Mouse (Mus musculus) myocyte (in vitro differentiated cells): ENCODE results near the gene Myo18b. TPM values are rescaled to one million over a fixed set of nuclear protein-coding genes. Genes with fewer than 3 reads are reported as not detected.

Experiments used
- H3K27me3 ChIP-seq: one replicate; pipeline ENCODE4 v1.6.1; 2011; ENCODE audit not compliant: control insufficient read depth, insufficient read depth, insufficient read length
- H3K36me3 ChIP-seq: one replicate; pipeline ENCODE4 v1.6.1; 2011; ENCODE audit not compliant: control insufficient read depth, insufficient read depth
- H3K4me2 ChIP-seq: one replicate; pipeline ENCODE4 v1.6.1; 2011; ENCODE audit warnings: low read depth, control low read depth
- H3K4me3 ChIP-seq: one replicate; pipeline ENCODE4 v1.5.1; 2011; ENCODE audit warnings: mild to moderate bottlenecking, control low read depth, moderate library complexity
- H3K79me2 ChIP-seq: one replicate; pipeline ENCODE4 v1.6.1; 2011; ENCODE audit not compliant: control insufficient read depth, insufficient read depth
- H3ac ChIP-seq: one replicate; pipeline ENCODE4 v1.6.1; 2011; ENCODE audit not compliant: control insufficient read depth, insufficient read length
- CEBPB ChIP-seq: IDR thresholded peaks from 2 replicates; pipeline ENCODE4 v1.6.1; 2011; ENCODE audit warnings: mild to moderate bottlenecking, moderate library complexity; ENCODE audit not compliant: poor library complexity, insufficient read depth, severe bottlenecking
- E2F4 ChIP-seq: IDR thresholded peaks from one replicate; pipeline ENCODE4 v1.6.1; 2011; ENCODE audit warnings: mild to moderate bottlenecking, control low read depth, moderate library complexity; ENCODE audit not compliant: insufficient read depth
- MAX ChIP-seq: IDR thresholded peaks from one replicate; pipeline ENCODE4 v1.6.1; 2011; ENCODE audit warnings: low read depth, mild to moderate bottlenecking, control low read depth
- MYOD1 ChIP-seq, 3 experiments: IDR thresholded peaks; one replicate each; pipeline ENCODE4 v1.6.1; 2011; ENCODE audit warnings: control low read depth in 2 of 3, low read depth in 2 of 3, mild to moderate bottlenecking in 2 of 3, moderate library complexity in 1 of 3; ENCODE audit not compliant: insufficient read length in 2 of 3, control insufficient read depth in 1 of 3
- MYOG ChIP-seq, 3 experiments: IDR thresholded peaks; one replicate each; pipeline ENCODE4 v1.6.1; 2011; ENCODE audit warnings: control low read depth in 2 of 3, low read depth in 2 of 3, mild to moderate bottlenecking in 2 of 3; ENCODE audit not compliant: insufficient read length in 2 of 3, control insufficient read depth in 1 of 3, insufficient read depth in 1 of 3
- POLR2A ChIP-seq: IDR thresholded peaks from one replicate; pipeline ENCODE4 v1.6.1; 2011; ENCODE audit warnings: low read depth, mild to moderate bottlenecking, control low read depth, moderate library complexity; ENCODE audit not compliant: insufficient read length
- POLR2AphosphoS2 ChIP-seq: IDR thresholded peaks from one replicate; pipeline ENCODE4 v1.6.1; 2011; ENCODE audit warnings: low read depth, control low read depth; ENCODE audit not compliant: insufficient read length
- REST ChIP-seq: IDR thresholded peaks from one replicate; pipeline ENCODE4 v1.6.1; 2011; ENCODE audit warnings: mild to moderate bottlenecking, control low read depth, moderate library complexity; ENCODE audit not compliant: insufficient read depth, insufficient read length
- SRF ChIP-seq: IDR thresholded peaks from one replicate; pipeline ENCODE4 v1.6.1; 2011; ENCODE audit warnings: low read depth; ENCODE audit not compliant: control insufficient read depth, insufficient read length
- TCF12 ChIP-seq: IDR thresholded peaks from one replicate; pipeline ENCODE4 v1.6.1; 2011; ENCODE audit warnings: mild to moderate bottlenecking, control low read depth; ENCODE audit not compliant: poor library complexity, insufficient read depth, severe bottlenecking
- TCF3 ChIP-seq: IDR thresholded peaks from one replicate; pipeline ENCODE4 v1.6.1; 2011; ENCODE audit warnings: low read depth, control low read depth; ENCODE audit not compliant: insufficient read length
- USF1 ChIP-seq: IDR thresholded peaks from one replicate; pipeline ENCODE4 v1.6.1; 2011; ENCODE audit warnings: low read depth, mild to moderate bottlenecking, control low read depth, moderate library complexity
- polyA plus RNA-seq: library from polyadenylated mRNA; unstranded; fragments of >200 nt; fragmentation: generic; extraction: Trizol; gene quantifications from one replicate; pipeline ENCODE4 v1.2.1, GENCODE M21; 2012; ENCODE audit warnings: missing spikeins

Myo18b gene
- polyA plus RNA-seq, 1 experiment = 1.6 TPM

DNA sequence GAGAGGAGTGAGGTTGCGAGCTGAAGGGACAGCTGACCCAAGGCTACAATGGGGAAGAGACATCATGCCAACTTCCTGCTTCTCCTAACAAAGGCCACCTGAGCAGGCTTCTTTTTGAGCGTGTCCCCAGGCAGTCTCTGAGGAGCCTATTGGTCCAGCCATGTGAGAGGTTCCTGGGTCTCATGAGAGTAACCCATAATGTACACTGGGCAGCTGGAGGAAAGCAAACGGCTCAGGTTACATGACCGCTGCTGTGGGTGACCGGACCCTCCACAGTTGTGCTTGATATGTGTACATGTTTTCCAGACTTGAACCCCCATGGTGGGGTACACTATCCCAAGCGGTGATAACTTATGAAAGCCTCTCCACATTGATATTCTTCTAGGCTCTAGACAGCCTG, 11.3 kb upstream of the Myo18b start:
- no peak for TF ChIP-seq USF1
- TF ChIP-seq TCF12 = no peak
- TF ChIP-seq MYOG (IDR thresholded peaks at IDR 0.05; ENCODE audit: control insufficient read depth in 1 of 3, insufficient read depth in 1 of 3, insufficient read length in 2 of 3, low read depth in 2 of 3) = no peak
- TF ChIP-seq CEBPB = no peak
- TF ChIP-seq REST = no peak
- H3K27me3 ChIP-seq = no peaks in the 10 kb centered on the region
- no peak overlapping the region for H3ac ChIP-seq
- no peak overlapping the region for H3K4me3 ChIP-seq
- no peaks in the 10 kb centered on the region for H3K36me3 ChIP-seq
- no peaks in the 10 kb centered on the region for H3K79me2 ChIP-seq
- H3K4me2 ChIP-seq = no peak overlapping the region

GRCm38 (mm10) chr5:112893462-112894060, 2.6 kb downstream of the Myo18b start:
- Histone ChIP-seq H3K27me3 (no peaks in the 10 kb centered on the region), H3K79me2 (no peaks in the 10 kb centered on the region), H3K4me3 (no peak overlapping the region), H3ac (no peak overlapping the region), H3K36me3 (no peaks in the 10 kb centered on the region), H3K4me2 (no peak overlapping the region)
- TF ChIP-seq SRF (no peak), MYOD1 (IDR thresholded peaks at IDR 0.05; ENCODE audit: control insufficient read depth in 1 of 3, insufficient read length in 2 of 3, low read depth in 2 of 3) (no peak), POLR2A (no peak), TCF12 (no peak), REST (no peak), USF1 (no peak), POLR2AphosphoS2 (no peak)

DNA sequence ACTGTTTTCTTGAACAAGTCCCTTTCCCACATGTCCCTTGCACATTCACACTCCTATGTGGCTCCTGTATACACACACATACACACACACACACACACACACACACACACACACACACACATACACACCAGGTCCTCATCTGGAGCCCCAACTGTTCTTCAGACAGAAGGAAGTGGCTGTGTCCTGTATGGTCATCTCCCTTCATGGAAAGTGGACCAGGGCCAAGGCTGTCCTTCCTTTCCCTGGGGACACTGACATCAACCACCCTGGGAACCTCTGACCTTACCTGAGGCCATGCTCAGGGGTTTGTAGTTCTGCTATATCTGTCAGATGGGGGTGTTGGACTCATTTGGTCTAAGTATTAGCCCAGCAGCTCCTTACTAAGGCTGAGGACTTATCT, 3.8 kb downstream of the Myo18b start:
- Histone ChIP-seq H3K36me3 (no peaks in the 10 kb centered on the region), H3K27me3 (no peaks in the 10 kb centered on the region), H3ac (no peak overlapping the region), H3K4me2 (no peak overlapping the region), H3K4me3 (no peak overlapping the region), H3K79me2 (no peaks in the 10 kb centered on the region)
- TF ChIP-seq REST (no peak), SRF (no peak), E2F4 (no peak), MAX (no peak), MYOD1 (IDR thresholded peaks at IDR 0.05; ENCODE audit: control insufficient read depth in 1 of 3, insufficient read length in 2 of 3, low read depth in 2 of 3) (no peak), POLR2AphosphoS2 (no peak), TCF12 (no peak), POLR2A (no peak), TCF3 (no peak), CEBPB (no peak), USF1 (no peak), MYOG (IDR thresholded peaks at IDR 0.05; ENCODE audit: control insufficient read depth in 1 of 3, insufficient read depth in 1 of 3, insufficient read length in 2 of 3, low read depth in 2 of 3) (no peak)

DNA sequence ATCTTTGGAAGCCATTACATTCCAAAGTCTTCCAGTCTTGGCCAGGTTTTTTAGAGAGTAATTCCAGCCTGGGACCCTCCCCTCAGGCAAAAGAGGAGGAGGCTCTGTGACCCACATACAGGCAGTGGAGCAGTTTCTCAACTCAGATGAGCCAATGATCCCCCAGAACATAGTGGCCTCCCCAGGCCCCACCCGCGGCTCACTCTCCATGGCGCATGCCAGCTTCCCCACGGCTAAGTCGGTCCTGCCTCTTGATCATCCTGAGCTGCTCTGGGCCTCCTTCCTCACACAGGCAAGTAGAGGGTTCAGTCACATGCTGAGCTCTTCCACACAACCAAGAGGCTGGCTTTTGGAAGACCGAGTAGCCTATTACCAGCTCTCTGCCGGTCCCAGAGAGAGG, 7.5 kb downstream of the Myo18b start:
- H3K79me2 ChIP-seq = no peaks in the 10 kb centered on the region
- TF ChIP-seq POLR2A (no peak), REST (no peak), SRF (no peak), MYOD1 (IDR thresholded peaks at IDR 0.05; ENCODE audit: control insufficient read depth in 1 of 3, insufficient read length in 2 of 3, low read depth in 2 of 3) (no peak), TCF3 (no peak), POLR2AphosphoS2 (no peak), USF1 (no peak), E2F4 (no peak), CEBPB (no peak), TCF12 (no peak), MAX (no peak)
- H3ac ChIP-seq = no peak overlapping the region
- H3K27me3 ChIP-seq = no peaks in the 10 kb centered on the region
- no peaks in the 10 kb centered on the region for H3K36me3 ChIP-seq
- no peak overlapping the region for H3K4me3 ChIP-seq
- H3K4me2 ChIP-seq = no peak overlapping the region

DNA sequence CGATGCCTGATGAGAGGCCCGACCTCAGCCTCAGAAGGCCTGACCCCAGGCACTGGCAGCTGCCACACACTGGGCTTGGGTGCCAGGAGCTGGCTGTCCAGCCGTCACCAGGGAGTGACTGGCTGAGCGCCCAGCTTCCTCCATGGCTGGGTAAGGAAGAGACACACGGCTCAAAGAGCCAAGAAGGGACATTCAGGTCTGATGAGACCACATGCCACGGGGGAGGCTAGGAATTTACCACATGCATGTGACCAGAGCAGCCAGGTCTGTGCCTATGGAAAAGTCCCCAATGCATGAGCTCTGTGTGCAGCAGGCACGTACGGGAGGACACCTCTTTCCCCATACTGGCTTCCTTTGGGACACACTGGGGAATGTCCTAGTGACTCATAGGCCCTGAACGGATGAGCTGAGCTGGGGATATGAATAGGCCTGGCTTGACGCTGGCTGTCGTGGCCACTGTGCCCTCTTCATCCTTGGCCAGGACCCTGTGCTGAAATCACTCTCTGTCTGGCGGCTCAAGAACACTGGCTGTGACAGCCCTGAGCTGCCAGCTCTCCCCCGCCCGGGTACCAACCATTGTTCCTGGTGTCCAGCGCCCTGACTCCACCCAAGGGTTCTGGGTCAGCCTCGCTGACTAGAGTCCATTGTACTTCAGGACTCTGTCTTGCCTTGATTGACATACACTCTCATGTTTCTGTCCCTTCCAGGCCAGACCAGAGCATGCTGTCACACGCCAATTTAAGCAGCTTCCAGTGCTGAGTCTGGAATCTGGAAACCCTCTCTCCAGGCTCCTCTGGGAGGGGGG, 9.3 kb downstream of the Myo18b start:
- H3K4me3 ChIP-seq = no peak overlapping the region
- H3ac ChIP-seq = peak overlapping the region; percentile 19
- H3K27me3 ChIP-seq = no peaks in the 10 kb centered on the region
- no peaks in the 10 kb centered on the region for H3K79me2 ChIP-seq
- TF ChIP-seq USF1 (no peak), TCF3 (no peak), MYOG (IDR thresholded peaks at IDR 0.05; ENCODE audit: control insufficient read depth in 1 of 3, insufficient read depth in 1 of 3, insufficient read length in 2 of 3, low read depth in 2 of 3) (no peak), MYOD1 (IDR thresholded peaks at IDR 0.05; ENCODE audit: control insufficient read depth in 1 of 3, insufficient read length in 2 of 3, low read depth in 2 of 3) (no peak), E2F4 (no peak), SRF (no peak), POLR2AphosphoS2 (no peak), MAX (no peak), CEBPB (no peak), TCF12 (no peak), REST (no peak), POLR2A (no peak)
- H3K4me2 ChIP-seq = no peak overlapping the region
- H3K36me3 ChIP-seq = no peaks in the 10 kb centered on the region
